Mouse (Mus musculus) layer of hippocampus, adult 18-20 months (tissue): ENCODE results near the gene Rps27rt. TPM values are rescaled to one million over a fixed set of nuclear protein-coding genes. Genes with fewer than 3 reads are reported as not detected.

ENCODE experiments used
- total RNA-seq, 2 experiments: library from RNA; stranded (reverse); gene quantifications; 2 replicates each; pipeline ENCODE4 v1.2.3; 2021

Gene Rps27rt
- total RNA-seq, 2 experiments from 2014 or later, result 15.7 to 34.6 TPM

Other genes starting within 250 kb of the Rps27rt start
- 1 to 10 TPM; 4.2 to 5.6 TPM for gene Cmtm7, start 200.9 kb downstream of the Rps27rt start, total RNA-seq
- 1 to 10 TPM; 1.3 to 2.5 TPM for gene Cmtm8, start 138.6 kb downstream of the Rps27rt start, total RNA-seq
- 10 to 100 TPM; 82.4 to 82.5 TPM for gene Gpd1l, start 48.8 kb downstream of the Rps27rt start, total RNA-seq
- 10 to 100 TPM; 20.9 to 22.5 TPM for gene Osbpl10, start 4.2 kb downstream of the Rps27rt start, total RNA-seq